Mouse (Mus musculus): ENCODE measurements around the gene Ampd3. TPM values are rescaled to one million over a fixed set of nuclear protein-coding genes. Genes with fewer than 3 reads are reported as not detected.

Gene Ampd3
- polyA plus RNA-seq, 1 experiment from 2014 or later, result 3.0 TPM

- Histone ChIP-seq H3K9me3 (ENCODE audit: control insufficient read depth, low read length) (no peaks in the 10 kb centered on the region), H3K4me1 (replicated peaks; ENCODE audit: control insufficient read depth, insufficient read depth, low read length) (peaks cover 16% of the 10 kb centered on the region), H3K9ac (ENCODE audit: low read length) (no peak overlapping the region), H3K27me3 (ENCODE audit: control insufficient read depth, insufficient read depth, low read depth, low read length) (no peaks in the 10 kb centered on the region), H3K36me3 (ENCODE audit: control insufficient read depth, insufficient read depth, low read length) (no peaks in the 10 kb centered on the region), H3K4me2 (ENCODE audit: low read depth, low read length) (no peak overlapping the region), H3K4me3 (ENCODE audit: low read length) (no peak overlapping the region), H3K27ac (ENCODE audit: low read length) (no peak overlapping the region)
- 38% methylated on average over 6 of the region's 6 CpGs for WGBS
- ATAC-seq (ENCODE audit: low read depth), result peak; percentile 56; the same call in 1 of the 2 replicates
Measured at GRCm38 (mm10) chr7:110787310-110787709, 19.3 kb downstream of the Ampd3 start.

GRCm38 (mm10) chr7:110790878-110791277 lies 22.9 kb downstream of the Ampd3 start:
- no peak overlapping the region for H3K4me2 ChIP-seq (ENCODE audit: low read depth, low read length)
- no peaks in the 10 kb centered on the region for H3K36me3 ChIP-seq (ENCODE audit: control insufficient read depth, insufficient read depth, low read length)
- H3K9ac ChIP-seq (ENCODE audit: low read length), result no peak overlapping the region
- H3K4me1 ChIP-seq (replicated peaks; ENCODE audit: control insufficient read depth, insufficient read depth, low read length), result peaks cover 13% of the 10 kb centered on the region
- no peaks in the 10 kb centered on the region for H3K9me3 ChIP-seq (ENCODE audit: control insufficient read depth, low read length)
- 57% methylated on average over 8 of the region's 8 CpGs for WGBS
- no peaks in the 10 kb centered on the region for H3K27me3 ChIP-seq (ENCODE audit: control insufficient read depth, insufficient read depth, low read depth, low read length)
- H3K27ac ChIP-seq (ENCODE audit: low read length), result no peak overlapping the region
- ATAC-seq (ENCODE audit: low read depth), result peak; percentile 27; the same call in 1 of the 2 replicates
- no peak overlapping the region for H3K4me3 ChIP-seq (ENCODE audit: low read length)

GRCm38 (mm10) chr7:110792201-110792600 lies 24.2 kb downstream of the Ampd3 start:
- Histone ChIP-seq H3K9me3 (ENCODE audit: control insufficient read depth, low read length) (no peaks in the 10 kb centered on the region), H3K4me1 (replicated peaks; ENCODE audit: control insufficient read depth, insufficient read depth, low read length) (peaks cover 4% of the 10 kb centered on the region; the same call in 1 of the 2 replicates), H3K27ac (ENCODE audit: low read length) (no peak overlapping the region), H3K27me3 (ENCODE audit: control insufficient read depth, insufficient read depth, low read depth, low read length) (no peaks in the 10 kb centered on the region), H3K4me3 (ENCODE audit: low read length) (no peak overlapping the region), H3K9ac (ENCODE audit: low read length) (no peak overlapping the region), H3K4me2 (ENCODE audit: low read depth, low read length) (no peak overlapping the region), H3K36me3 (ENCODE audit: control insufficient read depth, insufficient read depth, low read length) (no peaks in the 10 kb centered on the region)
- WGBS, result 65% methylated on average over 5 of the region's 5 CpGs
- no peak for ATAC-seq (ENCODE audit: low read depth)

GRCm38 (mm10) chr7:110792834-110793233 lies 24.8 kb downstream of the Ampd3 start:
- Histone ChIP-seq H3K9ac (ENCODE audit: low read length) (no peak overlapping the region), H3K9me3 (ENCODE audit: control insufficient read depth, low read length) (no peaks in the 10 kb centered on the region)

GRCm38 (mm10) chr7:110794722-110795121 lies 26.7 kb downstream of the Ampd3 start:
- H3K9me3 ChIP-seq (ENCODE audit: control insufficient read depth, low read length), result no peaks in the 10 kb centered on the region
- H3K27ac ChIP-seq (ENCODE audit: low read length), result no peak overlapping the region
- no peak overlapping the region for H3K4me3 ChIP-seq (ENCODE audit: low read length)
- H3K36me3 ChIP-seq (ENCODE audit: control insufficient read depth, insufficient read depth, low read length), result no peaks in the 10 kb centered on the region
- no peak overlapping the region for H3K9ac ChIP-seq (ENCODE audit: low read length)
- no peaks in the 10 kb centered on the region for H3K4me1 ChIP-seq (replicated peaks; ENCODE audit: control insufficient read depth, insufficient read depth, low read length)
- WGBS, result 58% methylated on average over 4 of the region's 4 CpGs
- H3K4me2 ChIP-seq (ENCODE audit: low read depth, low read length), result no peak overlapping the region
- no peak for ATAC-seq (ENCODE audit: low read depth)
- no peaks in the 10 kb centered on the region for H3K27me3 ChIP-seq (ENCODE audit: control insufficient read depth, insufficient read depth, low read depth, low read length)

More at GRCm38 (mm10) chr7:110792834-110793233, 24.8 kb downstream of the Ampd3 start:
- no peak for ATAC-seq (ENCODE audit: low read depth)
- H3K4me2 ChIP-seq (ENCODE audit: low read depth, low read length), result no peak overlapping the region
- WGBS, result 91% methylated on average over 2 of the region's 2 CpGs
- no peaks in the 10 kb centered on the region for H3K36me3 ChIP-seq (ENCODE audit: control insufficient read depth, insufficient read depth, low read length)
- H3K4me1 ChIP-seq (replicated peaks; ENCODE audit: control insufficient read depth, insufficient read depth, low read length), result no peaks in the 10 kb centered on the region
- H3K27me3 ChIP-seq (ENCODE audit: control insufficient read depth, insufficient read depth, low read depth, low read length), result no peaks in the 10 kb centered on the region
- no peak overlapping the region for H3K27ac ChIP-seq (ENCODE audit: low read length)
- no peak overlapping the region for H3K4me3 ChIP-seq (ENCODE audit: low read length)

GRCm38 (mm10) chr7:110796367-110797051 lies 28.5 kb downstream of the Ampd3 start:
- Histone ChIP-seq H3K27ac (ENCODE audit: low read length) (no peak overlapping the region), H3K27me3 (ENCODE audit: control insufficient read depth, insufficient read depth, low read depth, low read length) (no peaks in the 10 kb centered on the region), H3K9ac (ENCODE audit: low read length) (no peak overlapping the region), H3K36me3 (ENCODE audit: control insufficient read depth, insufficient read depth, low read length) (no peaks in the 10 kb centered on the region), H3K4me2 (ENCODE audit: low read depth, low read length) (no peak overlapping the region), H3K4me1 (replicated peaks; ENCODE audit: control insufficient read depth, insufficient read depth, low read length) (no peaks in the 10 kb centered on the region), H3K4me3 (ENCODE audit: low read length) (no peak overlapping the region), H3K9me3 (ENCODE audit: control insufficient read depth, low read length) (no peaks in the 10 kb centered on the region)
- ATAC-seq (ENCODE audit: low read depth), result no peak
- WGBS, result 67% methylated on average over 12 of the region's 12 CpGs

GRCm38 (mm10) chr7:110797722-110798409 lies 29.9 kb downstream of the Ampd3 start:
- Histone ChIP-seq H3K9ac (ENCODE audit: low read length) (no peak overlapping the region), H3K36me3 (ENCODE audit: control insufficient read depth, insufficient read depth, low read length) (no peaks in the 10 kb centered on the region), H3K4me2 (ENCODE audit: low read depth, low read length) (no peak overlapping the region), H3K4me1 (replicated peaks; ENCODE audit: control insufficient read depth, insufficient read depth, low read length) (no peaks in the 10 kb centered on the region), H3K4me3 (ENCODE audit: low read length) (no peak overlapping the region), H3K9me3 (ENCODE audit: control insufficient read depth, low read length) (no peaks in the 10 kb centered on the region), H3K27ac (ENCODE audit: low read length) (no peak overlapping the region), H3K27me3 (ENCODE audit: control insufficient read depth, insufficient read depth, low read depth, low read length) (no peaks in the 10 kb centered on the region)
- WGBS, result 75% methylated on average over 11 of the region's 11 CpGs
- peak; percentile 12; the same call in 1 of the 2 replicates for ATAC-seq (ENCODE audit: low read depth)

GRCm38 (mm10) chr7:110801028-110801427 lies 33.0 kb downstream of the Ampd3 start:
- Histone ChIP-seq H3K9ac (ENCODE audit: low read length) (no peak overlapping the region), H3K4me2 (ENCODE audit: low read depth, low read length) (no peak overlapping the region), H3K36me3 (ENCODE audit: control insufficient read depth, insufficient read depth, low read length) (no peaks in the 10 kb centered on the region), H3K27ac (ENCODE audit: low read length) (no peak overlapping the region), H3K27me3 (ENCODE audit: control insufficient read depth, insufficient read depth, low read depth, low read length) (no peaks in the 10 kb centered on the region), H3K4me3 (ENCODE audit: low read length) (no peak overlapping the region), H3K4me1 (replicated peaks; ENCODE audit: control insufficient read depth, insufficient read depth, low read length) (no peaks in the 10 kb centered on the region), H3K9me3 (ENCODE audit: control insufficient read depth, low read length) (no peaks in the 10 kb centered on the region)
- whole genome bisulfite sequencing, result 2% methylated on average over 4 of the region's 4 CpGs
- peak; percentile 51; the same call in 1 of the 2 replicates for ATAC-seq (ENCODE audit: low read depth)

- no peaks in the 10 kb centered on the region for H3K36me3 ChIP-seq (ENCODE audit: control insufficient read depth, insufficient read depth, low read length)
- no peak overlapping the region for H3K4me3 ChIP-seq (ENCODE audit: low read length)
- H3K27ac ChIP-seq (ENCODE audit: low read length), result no peak overlapping the region
- H3K4me1 ChIP-seq (replicated peaks; ENCODE audit: control insufficient read depth, insufficient read depth, low read length), result peaks cover 2% of the 10 kb centered on the region; the same call in 1 of the 2 replicates
- H3K9me3 ChIP-seq (ENCODE audit: control insufficient read depth, low read length), result no peaks in the 10 kb centered on the region
- no peak for ATAC-seq (ENCODE audit: low read depth)
- H3K9ac ChIP-seq (ENCODE audit: low read length), result no peak overlapping the region
- no peaks in the 10 kb centered on the region for H3K27me3 ChIP-seq (ENCODE audit: control insufficient read depth, insufficient read depth, low read depth, low read length)
- no peak overlapping the region for H3K4me2 ChIP-seq (ENCODE audit: low read depth, low read length)
- WGBS, result 96% methylated on average over 10 of the region's 10 CpGs
Measured at GRCm38 (mm10) chr7:110803131-110803530, 35.1 kb downstream of the Ampd3 start.
